Mouse (Mus musculus) right cerebral cortex, postnatal 14 days (tissue): ENCODE measurements around the gene Rnpepl1.

Source experiments
- DNase-seq: peaks from one replicate; pipeline ENCODE4 v3.0.0; 2022

The Rnpepl1 gene

DNA sequence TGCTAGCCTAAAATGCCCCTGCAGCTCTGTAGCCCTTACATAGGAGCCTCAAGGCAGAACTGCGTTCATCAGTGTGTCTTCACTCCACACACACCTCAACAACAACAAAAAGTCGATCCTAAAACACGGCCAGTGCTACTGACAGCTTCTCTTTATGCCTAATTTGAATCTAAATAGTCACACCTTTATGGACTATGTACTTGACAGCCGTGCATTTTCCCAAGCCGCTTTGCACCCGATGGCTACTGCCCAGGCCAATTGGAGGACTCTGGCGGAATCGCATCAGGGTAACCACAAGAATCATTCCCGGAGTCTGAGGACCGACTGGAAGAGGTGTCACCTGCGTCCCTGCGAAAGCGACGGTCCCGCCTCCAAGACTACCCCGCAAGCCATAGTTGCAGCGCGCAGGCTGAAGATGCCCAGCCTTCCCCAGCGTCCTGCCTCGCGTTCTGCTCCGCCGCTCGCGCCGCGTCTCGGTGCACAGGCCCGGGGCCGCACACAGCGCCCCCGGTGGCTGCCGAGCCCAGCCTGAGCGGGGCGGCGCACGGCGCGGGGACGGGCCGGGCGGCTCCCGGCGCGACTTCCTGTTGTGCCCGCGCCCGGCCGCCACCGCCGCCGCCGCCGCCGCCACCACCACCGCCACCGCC is at the start of gene Rnpepl1:
Rnpepl1 (plus strand) TSS at position 545 of the 647 bp plus-strand sequence.
- DNase-seq, result peak; percentile 75

DNA sequence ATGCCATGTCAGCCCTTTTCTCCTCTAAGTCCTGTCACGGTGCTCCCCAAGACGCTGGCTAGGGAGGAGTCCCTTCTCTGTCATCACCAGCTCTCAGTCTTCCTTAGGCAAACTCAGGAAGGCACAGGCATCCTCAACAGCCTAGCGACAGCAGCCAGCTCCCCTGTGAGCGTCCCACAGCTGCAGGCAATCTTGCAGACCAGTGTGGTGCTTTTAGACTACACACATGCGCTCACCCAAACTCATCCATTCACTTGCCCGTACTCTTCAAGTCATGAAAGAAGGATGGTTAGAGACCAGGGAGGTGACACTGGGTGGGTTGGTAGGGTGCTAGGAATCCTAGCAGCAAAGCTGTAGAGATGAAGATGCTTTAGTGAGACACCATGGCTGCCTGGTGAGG is 49.1 kb upstream of the Rnpepl1 start:
- DNase-seq, result no peak

DNA sequence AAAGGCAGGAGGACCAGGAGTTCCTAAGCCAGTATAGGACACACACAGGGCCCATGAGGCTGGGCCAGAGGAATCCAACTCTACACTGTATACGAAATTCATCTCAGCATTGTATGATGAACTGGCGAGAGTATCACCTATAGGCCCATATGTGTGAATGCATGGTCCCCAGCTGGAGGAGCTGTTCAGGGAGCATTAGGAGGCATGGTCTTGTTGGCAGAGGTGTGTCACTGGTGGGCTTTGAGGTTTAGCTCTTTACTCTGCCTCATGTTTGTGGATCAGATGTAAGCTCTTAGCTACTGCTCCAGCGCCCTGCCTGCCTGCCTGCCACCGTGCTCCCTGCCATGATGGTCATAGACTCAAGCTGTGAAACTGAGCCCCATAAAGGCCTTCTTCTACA is 47.3 kb upstream of the Rnpepl1 start:
- DNase-seq, result no peak

DNA sequence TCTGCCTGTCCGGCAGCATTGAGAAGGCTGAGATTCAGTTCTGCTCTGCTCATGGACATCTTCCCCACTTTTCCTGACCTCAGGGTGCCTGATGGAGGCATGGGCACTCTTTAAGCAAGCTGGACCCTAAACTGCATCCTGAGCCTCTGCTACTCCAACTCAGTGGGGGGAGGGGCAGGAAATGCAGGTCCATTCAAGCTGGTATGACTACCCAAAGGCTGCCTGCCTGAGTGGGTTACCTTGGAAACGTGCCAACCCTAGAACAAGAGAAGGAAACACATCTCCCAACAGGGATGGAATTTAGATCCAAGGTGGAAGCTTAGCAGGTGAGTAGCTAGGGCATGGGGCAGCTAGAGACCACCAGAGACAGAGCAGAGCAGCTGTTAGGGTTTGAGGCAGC is 44.4 kb upstream of the Rnpepl1 start:
- peak; percentile 42 for DNase-seq

DNA sequence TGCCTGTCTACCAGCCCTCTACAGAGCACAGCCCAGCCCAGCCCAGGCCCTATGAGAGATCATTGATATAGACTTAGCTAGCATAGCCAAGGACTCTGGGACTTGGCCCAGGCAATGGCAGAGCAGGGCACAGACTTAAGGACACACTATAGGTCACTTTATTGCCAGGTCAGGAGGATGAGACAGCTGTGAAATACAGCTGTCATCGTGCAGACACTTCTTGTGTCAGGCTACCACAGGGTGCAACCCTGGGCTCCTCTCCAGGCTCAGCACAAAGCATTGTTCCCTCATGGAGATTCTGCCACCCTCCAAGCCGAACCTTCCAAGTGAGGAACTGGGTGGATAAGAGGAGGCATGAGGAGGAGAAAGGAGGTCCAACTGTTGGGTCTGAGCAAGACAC is 40.6 kb upstream of the Rnpepl1 start:
- DNase-seq, result no peak

DNA sequence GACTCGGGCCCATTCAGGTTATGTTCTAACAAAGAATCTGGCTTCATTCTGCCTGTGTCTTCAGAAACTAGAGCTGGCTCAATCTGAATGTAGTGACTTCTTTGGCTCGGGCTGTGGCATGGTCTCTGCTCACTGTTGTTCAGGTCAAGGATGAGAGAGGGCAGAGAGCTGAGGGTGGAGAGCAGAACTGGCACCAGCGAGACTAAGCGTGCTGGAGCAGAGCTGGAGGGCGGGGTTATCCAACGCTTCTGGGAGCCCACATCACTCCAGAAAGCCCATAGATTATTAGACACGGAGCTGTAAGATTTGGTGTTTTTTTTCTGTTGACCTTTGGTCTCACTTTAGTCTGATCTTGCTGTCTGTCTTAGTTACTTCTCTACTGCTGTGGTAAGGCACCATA is 37.9 kb upstream of the Rnpepl1 start:
- DNase-seq, result no peak

DNA sequence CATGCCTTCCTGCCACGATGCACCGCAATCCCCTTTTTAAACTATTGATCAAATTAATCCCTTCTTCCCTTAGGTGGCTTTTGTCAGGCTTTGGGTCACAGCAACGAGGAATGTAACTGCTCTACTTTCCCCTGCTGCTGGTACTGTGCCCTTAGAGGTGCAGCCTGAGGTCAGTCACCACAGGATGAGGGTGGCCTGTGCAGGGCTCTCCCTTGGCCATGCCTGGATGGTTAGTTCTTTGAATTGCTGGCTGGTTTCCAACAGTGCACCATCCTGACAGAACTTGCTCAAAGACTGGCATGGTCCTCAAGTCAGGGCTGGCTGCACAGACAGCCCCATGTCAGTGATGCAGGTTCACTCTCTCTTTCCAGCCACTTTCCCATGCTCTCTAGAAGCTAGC is 36.6 kb upstream of the Rnpepl1 start:
- DNase-seq, result no peak

DNA sequence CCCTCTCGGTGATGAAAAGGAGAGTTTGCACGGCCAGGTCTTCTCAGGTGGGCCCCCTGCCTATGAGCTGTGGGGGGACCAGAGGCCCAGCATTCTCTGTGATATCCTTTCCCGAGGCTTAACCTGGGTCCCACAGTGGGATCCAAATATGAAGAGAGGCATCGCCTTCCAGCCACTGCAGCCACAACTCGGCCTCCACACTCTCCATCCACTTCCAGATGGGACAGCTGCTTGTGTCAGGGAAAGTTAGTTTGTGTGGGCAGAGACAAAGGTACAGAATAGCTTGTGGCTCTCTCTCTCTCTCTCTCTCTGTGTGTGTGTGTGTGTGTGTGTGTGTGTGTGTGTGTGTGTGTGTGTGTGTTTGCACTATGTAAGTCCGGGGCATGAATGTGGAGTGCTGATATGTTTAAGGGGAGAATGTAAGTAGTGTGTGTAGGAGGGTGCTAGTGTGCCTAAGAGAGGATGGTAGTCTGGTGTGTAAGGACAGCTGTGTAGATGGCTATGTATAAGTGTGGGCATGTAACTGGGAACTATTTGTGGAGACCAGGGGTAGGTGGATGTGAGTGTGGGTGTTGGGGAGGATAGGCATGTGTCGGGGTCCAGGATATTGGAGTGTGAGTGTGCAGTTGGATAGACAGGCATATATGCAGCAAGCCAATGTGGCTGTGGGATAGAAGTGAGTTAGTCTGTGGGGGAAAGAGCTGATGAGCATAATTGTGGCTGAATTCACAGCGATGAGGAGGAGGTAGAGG is 35.0 kb upstream of the Rnpepl1 start:
- DNase-seq, result no peak

DNA sequence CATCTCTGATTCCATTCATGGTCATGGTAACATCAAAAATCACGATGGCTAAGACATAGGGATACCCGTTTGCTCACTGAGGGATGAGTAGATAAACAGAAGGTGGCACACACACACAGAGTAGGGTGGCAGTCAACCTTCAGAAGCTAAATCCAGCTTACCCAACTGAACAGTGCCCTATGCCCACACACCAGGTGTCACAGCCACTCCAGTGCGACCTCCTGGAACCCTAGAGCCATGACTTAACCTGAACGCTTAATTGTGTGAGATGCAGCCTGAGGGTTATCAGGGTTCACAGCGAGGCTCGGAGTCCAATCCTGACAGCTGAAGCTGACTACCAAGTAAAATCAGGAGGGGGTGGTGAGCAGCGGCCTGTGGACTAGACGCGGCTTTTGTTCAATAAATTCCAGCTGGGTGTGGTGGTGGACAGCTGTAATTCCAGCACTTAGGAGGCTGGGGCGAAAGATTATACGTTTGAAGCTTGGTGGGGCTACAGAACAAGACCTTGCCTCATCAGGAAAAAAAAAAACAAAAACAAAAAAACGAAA is 33.1 kb upstream of the Rnpepl1 start:
- no peak for DNase-seq

DNA sequence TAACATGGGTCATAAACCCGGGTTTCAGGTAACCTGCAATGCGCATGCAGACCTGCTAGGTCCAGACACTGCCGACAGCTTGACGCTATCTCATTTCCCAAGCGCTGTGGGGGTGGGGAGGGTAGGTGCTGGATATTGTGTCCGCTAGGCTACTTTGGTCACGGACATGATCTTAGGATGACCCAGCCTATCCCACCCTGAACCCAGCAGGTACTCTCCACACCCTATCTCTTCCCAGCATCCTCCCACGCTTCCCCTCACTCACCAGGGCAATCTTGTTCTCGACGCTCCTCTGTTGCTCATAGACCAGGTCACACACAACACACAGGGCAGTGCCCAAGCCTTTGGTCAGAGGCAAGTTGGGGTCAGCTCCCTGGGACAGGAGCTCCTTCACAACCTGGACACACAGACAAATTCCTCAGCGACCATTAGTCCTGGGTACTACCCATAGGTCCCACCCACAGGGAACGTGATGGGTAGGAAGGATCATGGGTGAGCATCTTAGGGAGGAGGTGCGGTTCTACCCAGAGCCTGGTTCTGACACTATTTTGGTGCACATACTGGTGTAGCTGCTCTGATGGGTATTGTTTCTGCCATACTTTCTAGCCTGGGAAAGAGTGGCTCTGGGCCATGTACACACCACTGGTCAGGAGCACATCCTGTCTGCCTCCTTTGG is 32.4 kb upstream of the Rnpepl1 start:
- no peak for DNase-seq

DNA sequence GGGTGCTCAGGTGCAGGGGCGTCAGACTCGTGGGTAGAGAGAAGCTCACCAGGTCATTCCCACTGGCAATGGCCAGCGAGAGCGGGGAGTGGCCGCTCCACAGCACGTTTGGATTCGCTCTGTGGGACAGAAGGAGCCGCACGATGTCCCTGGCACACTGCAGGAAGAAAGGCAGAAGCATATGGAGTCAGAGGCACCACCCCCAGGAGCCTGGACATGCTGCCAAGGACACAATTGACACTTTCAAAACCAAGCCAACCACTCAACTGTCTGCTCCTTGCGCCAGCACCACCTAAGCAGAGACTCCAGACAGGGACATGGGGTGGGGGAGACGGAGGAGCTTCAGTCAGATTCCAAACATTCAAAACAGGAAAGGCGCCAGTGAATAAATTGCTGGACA is 31.3 kb upstream of the Rnpepl1 start:
- peak; percentile 40 for DNase-seq

DNA sequence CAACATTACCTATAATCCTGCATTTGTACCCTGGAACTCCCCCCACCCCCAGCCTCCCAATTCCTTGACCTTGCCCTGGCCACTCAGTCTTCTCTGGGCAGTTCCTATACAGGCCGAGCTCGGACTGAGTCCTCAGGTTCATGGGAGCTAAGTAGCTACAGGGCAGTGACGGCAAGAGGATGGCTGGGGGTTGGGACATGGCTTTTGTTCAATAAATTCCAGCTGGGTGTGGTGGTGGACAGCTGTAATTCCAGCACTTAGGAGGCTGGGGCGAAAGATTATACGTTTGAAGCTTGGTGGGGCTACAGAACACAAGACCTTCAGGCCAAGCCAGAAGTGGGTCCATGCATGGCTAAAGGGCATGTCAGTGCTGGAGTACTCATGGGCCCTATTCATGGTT is 30.5 kb upstream of the Rnpepl1 start:
- no peak for DNase-seq

DNA sequence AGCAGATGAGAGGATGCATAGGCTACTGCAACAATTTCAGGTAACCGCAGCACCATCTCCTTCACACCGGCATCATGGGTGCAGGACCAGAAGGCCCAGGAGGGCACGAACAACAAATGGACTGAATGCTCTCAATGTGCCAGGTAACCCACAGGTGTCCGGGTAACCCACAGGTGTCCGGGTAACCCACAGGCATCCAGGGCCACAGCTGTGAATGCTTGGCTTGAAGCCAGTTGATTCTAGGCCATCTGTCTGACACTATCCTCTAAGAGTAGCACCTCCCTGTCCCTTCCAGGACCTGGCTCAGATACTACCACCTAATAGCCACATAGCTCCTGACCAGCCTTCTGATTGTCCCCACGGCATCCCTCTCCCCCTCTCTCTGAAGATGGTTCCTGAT is 28.6 kb upstream of the Rnpepl1 start:
- no peak for DNase-seq

DNA sequence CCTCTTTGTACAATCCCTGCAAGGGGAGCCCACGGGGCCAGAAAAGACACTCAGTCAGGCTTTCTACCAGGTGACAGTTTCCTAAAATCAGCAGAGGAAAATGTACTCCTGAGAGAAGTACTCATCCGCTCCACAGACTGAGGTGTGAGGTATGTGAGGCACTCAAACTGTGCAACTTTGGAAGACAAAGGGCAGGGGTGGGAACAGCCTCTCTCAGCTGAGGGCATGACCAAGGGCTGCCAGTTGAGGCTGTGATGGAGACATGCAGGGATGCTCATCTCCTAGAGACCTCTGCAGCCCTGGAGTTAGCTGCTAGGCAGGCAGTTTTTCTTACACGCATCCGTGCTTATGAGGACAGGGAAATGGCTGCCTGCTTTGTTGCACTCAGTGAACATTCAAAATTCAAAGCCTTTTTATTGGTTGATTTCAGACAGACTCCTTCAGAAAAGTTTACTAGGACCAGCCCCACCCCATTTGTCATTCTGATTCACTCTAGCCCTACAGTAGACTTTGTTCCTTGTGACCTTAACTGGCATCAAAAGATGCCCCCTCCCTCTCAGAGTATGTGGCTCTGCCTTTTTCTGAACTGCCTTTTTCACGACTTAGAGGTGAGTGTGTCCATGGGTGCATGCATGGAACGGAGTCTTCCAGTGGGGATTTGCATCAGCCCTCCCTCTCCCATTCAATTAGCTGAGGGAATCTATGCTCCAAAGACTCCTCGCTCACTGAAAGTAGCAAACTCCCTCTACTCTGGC is 21.5 kb upstream of the Rnpepl1 start:
- DNase-seq, result no peak

DNA sequence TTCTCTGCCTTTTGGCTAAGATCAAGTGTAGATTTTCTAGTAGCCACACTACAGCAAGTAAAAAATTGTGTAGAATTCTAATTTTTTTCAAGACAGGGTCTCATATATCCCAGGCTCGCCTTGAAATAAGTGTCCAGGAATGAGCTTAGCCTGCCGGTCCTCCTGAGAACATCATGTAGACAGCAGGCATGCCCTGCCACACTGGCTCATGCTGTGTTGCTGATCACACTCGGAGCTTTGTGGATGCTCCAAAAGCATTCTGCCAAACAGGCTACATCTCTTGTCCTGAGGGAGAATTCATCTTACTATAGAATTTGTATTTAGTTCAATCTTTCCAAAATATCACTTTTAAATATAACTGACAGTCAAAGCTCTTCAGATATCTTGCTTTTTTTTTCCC is 17.8 kb upstream of the Rnpepl1 start:
- DNase-seq, result no peak

DNA sequence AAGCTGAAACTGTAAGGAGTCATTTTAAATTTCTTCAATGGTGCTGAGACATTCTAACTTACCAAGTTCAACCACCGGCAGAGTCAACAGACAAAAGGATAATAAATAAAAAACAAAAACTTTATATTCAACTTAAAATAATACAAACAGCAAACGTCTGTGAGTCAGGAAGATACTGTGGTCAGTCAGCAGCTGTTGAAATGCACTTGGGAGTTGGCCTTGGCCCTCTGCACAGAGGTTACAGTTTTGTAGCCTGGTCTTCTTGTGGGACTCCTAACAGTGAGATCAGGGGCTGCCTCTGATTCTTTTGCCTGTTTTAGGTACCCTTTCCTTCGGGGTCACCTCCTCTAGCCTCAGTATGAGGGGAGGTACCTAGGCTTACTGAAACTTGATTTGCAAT is 16.7 kb upstream of the Rnpepl1 start:
- no peak for DNase-seq

DNA sequence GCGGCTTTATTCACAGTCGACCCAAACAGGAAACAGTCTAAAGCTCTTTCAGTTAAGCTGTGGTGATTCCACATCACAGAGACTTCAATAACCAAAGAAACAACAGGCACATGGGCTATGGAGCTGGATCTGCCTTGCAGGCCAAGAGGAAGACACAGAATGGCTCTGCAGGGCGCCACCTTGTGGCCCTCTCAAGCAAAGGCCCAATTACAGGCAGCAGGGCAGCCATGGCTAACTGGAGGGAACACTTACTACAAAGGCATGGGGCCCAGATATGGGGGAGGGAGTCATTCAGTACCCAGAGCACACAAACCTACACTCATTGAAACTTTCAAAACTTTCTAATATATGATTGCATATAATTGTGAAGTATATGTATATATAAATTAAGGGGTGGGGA is 15.5 kb upstream of the Rnpepl1 start:
- peak; percentile 82 for DNase-seq

DNA sequence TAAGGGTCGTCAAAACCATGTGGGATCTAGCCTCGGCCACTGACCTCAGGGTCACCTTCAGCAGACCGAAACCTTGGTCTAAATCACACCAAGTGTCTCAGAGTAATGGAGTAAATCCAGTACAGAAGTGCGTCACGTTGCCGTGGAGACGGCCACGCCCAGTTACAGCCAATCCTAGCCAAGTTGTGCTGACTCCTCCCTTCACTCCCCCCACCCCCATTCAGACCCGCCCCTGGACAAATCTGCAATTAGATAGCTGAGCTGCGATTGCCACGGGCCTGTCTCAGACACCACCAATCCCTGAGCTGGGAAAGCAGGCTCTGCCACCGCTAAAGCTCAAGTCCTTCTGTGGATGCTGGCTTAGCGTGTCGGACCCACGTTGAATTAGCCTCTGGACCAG is 7.8 kb upstream of the Rnpepl1 start, which contains the start of gene Ankmy1:
Ankmy1 (minus strand) TSS at position 121 of the 400 bp plus-strand sequence.
- DNase-seq, result peak; percentile 76

DNA sequence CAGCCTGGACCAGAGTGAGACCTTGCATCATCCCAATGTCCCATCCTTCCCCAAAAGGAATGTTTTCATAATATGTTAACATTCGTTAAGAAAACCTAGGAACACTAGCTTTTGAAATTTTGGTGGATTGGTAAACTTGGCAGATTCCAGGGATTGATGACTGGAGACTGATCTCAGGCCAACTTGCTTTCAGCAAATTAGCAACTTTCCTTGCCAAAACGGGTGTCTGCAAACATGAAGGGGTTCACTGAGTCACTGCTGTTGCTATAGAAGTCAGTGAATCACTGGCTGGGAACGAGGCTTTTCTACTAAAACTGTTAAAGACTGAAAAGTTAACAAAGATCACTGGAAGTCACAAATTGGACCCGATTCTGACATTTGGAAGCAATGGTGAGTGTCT is 7.0 kb upstream of the Rnpepl1 start:
- DNase-seq, result no peak

DNA sequence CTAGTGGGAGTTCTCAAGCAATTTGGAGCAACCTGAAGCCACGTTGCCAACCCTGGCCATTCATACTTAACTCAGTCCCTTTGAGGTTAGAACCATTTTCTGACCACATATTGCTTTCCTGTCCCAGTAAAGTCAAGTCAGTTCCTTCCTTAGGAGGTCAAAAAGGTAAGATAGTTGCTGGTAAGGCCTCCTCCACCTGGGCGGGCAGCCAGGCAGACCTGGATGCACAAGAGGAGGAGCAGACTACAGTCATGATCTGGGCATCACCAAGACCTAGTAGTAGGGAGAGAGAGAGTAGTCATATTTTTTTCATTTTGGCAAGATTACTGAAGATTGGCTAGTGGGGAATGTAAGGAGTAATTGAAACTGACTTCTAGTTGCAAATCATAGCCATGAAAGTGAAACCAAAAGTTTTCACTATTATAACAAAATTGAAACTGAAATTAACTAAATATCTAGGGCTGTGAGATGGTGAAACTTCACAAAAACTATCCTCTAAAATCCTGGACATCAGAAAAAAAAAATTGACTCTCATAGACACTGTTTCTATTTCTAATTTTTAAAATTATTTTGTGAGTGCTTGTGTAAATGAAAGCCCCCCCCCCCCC is 4.8 kb upstream of the Rnpepl1 start:
- no peak for DNase-seq

DNA sequence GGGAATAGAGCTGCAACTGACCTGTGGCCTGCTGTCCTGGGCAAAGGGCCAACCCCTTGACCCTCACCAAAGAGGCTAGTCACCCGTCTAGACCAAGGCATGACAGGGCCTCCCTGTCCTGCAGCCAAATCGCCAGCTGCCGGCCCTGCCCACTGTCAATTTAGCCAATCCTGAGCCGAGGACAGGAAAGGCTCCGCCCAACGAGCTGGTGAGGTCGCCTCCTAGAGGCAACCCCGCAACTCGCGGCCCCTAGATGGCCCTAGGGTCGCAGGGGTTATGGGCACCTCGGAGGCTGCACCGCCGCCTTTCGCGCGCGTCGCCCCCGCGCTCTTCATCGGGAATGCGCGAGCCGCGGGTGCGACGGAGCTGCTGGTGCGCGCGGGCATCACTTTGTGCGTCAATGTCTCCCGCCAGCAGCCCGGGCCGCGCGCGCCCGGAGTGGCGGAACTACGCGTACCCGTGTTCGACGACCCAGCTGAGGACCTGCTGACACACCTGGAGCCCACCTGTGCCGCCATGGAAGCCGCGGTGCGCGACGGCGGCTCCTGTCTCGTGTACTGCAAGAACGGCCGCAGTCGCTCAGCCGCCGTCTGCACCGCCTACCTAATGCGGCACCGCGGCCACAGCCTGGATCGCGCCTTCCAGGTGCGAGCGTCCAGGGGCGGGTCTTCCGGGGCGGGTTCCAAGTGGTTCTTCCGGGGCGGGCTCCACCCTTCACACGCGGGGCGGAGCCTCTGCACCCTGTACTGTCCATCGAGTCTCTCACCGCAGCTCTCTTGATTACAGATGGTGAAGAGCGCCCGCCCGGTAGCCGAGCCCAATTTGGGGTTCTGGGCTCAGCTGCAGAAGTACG is 3.6 kb upstream of the Rnpepl1 start, which contains the start of gene Dusp28:
Dusp28 (plus strand) TSS at position 203 of the 853 bp plus-strand sequence.
- peak; percentile 76 for DNase-seq
